Mouse (Mus musculus) limb, embryonic 14.5 days (tissue): ENCODE results near the gene 4933411K16Rik. TPM values are rescaled to one million over a fixed set of nuclear protein-coding genes. Genes with fewer than 3 reads are reported as not detected.

Source experiments
- ATAC-seq: fragments of 200-750 bp; cut with Nextera tagmentation; 2 replicates; pipeline ENCODE4 v1.8.0; 2017; ENCODE audit warnings: low read depth, moderate number of reproducible peaks, moderate TSS enrichment; ENCODE audit not compliant: low FRiP score
- DNase-seq: peaks from one replicate; pipeline ENCODE4 v3.0.0-alpha.2; 2015; ENCODE audit warnings: low spot score
- H3K27ac ChIP-seq: fragments of 300-500 bp; sonication (generic); replicated peaks from 2 replicates; pipeline ENCODE4 v1.5.1; 2014; ENCODE audit warnings: low read depth, mild to moderate bottlenecking, low read length, moderate library complexity, mixed read lengths
- H3K27me3 ChIP-seq: fragments of 300-500 bp; sonication (generic); 2 replicates; pipeline ENCODE4 v1.6.1; 2014; ENCODE audit warnings: low read length, mixed read lengths; ENCODE audit not compliant: control insufficient read depth, insufficient read depth
- H3K36me3 ChIP-seq: fragments of 300-500 bp; sonication (generic); 2 replicates; pipeline ENCODE4 v1.6.1; 2014; ENCODE audit warnings: mild to moderate bottlenecking, low read length, moderate library complexity, mixed read lengths; ENCODE audit not compliant: control insufficient read depth, insufficient read depth
- H3K4me1 ChIP-seq: fragments of 300-500 bp; sonication (generic); 2 replicates; pipeline ENCODE4 v1.6.1; 2014; ENCODE audit warnings: antibody characterized with exemption, low read length, mixed read lengths; ENCODE audit not compliant: control insufficient read depth, insufficient read depth
- H3K4me2 ChIP-seq: fragments of 300-500 bp; sonication (generic); replicated peaks from 2 replicates; pipeline ENCODE4 v1.6.1; 2014; ENCODE audit warnings: low read depth, mild to moderate bottlenecking, low read length, moderate library complexity; ENCODE audit not compliant: severe bottlenecking
- H3K4me3 ChIP-seq: fragments of 300-500 bp; sonication (generic); replicated peaks from 2 replicates; pipeline ENCODE4 v1.5.1; 2014; ENCODE audit warnings: low read length
- H3K9ac ChIP-seq: fragments of 300-500 bp; sonication (generic); 2 replicates; pipeline ENCODE4 v1.6.1; 2014; ENCODE audit warnings: mild to moderate bottlenecking, low read depth, low read length, moderate library complexity; ENCODE audit not compliant: severe bottlenecking
- H3K9me3 ChIP-seq: fragments of 300-500 bp; sonication (generic); 2 replicates; pipeline ENCODE4 v1.6.1; 2016; ENCODE audit warnings: low read length; ENCODE audit not compliant: control insufficient read depth
- POLR2A ChIP-seq: fragments of 200-500 bp; IDR thresholded peaks from 2 replicates; pipeline ENCODE4 v1.8.0; 2012; ENCODE audit warnings: inconsistent platforms, mild to moderate bottlenecking, moderate library complexity, borderline replicate concordance; ENCODE audit not compliant: insufficient read depth, insufficient read length; ENCODE audit errors: extremely low read depth
- WGBS: fragments of 180-500 bp; shearing (Covaris S2); extraction: QIAGEN DNeasy Blood & Tissue Kit; methylation state at CpG from one replicate; pipeline ENCODE4 v1.1.7; 2014; 5-methylcytosine and 5-hydroxymethylcytosine counted together
- polyA plus RNA-seq, 2 experiments: library from polyadenylated mRNA; depleted of rRNA in 1 of 2; stranded (reverse) in 1 of 2; unstranded in 1 of 2; fragments of >200 nt; fragmentation: Nextera tagmentation in 1 of 2; extraction: Ambion mirVana in 1 of 2; gene quantifications; 2 replicates each; pipeline versions ENCODE4 v1.2.1 to v1.2.3; 2012 to 2014

4933411K16Rik gene
- polyA plus RNA-seq, 2 experiments: 0.34 TPM; not detected in 1

GRCm38 (mm10) chr19:42056719-42057409, 4.8 kb downstream of the 4933411K16Rik start:
- H3K4me3 ChIP-seq: no peak overlapping the region
- H3K4me1 ChIP-seq: no peaks in the 10 kb centered on the region
- H3K27ac ChIP-seq: no peak overlapping the region
- no peak for TF ChIP-seq POLR2A
- WGBS: 74% methylated on average over 6 of the region's 6 CpGs
- ATAC-seq (no peak), DNase-seq (no peak)
- no peak overlapping the region for H3K9ac ChIP-seq
- H3K9me3 ChIP-seq: no peaks in the 10 kb centered on the region
- no peaks in the 10 kb centered on the region for H3K36me3 ChIP-seq
- H3K27me3 ChIP-seq: no peaks in the 10 kb centered on the region
- H3K4me2 ChIP-seq: no peak overlapping the region

- DNase-seq: no peak
- no peak for TF ChIP-seq POLR2A
- Histone ChIP-seq H3K4me3 (no peak overlapping the region), H3K9ac (no peak overlapping the region), H3K36me3 (no peaks in the 10 kb centered on the region), H3K27ac (no peak overlapping the region), H3K9me3 (no peaks in the 10 kb centered on the region), H3K4me1 (no peaks in the 10 kb centered on the region), H3K27me3 (no peaks in the 10 kb centered on the region), H3K4me2 (no peak overlapping the region)
- WGBS: 64% methylated on average over 7 of the region's 7 CpGs
- ATAC-seq: no peak
These were observed 6.4 kb downstream of the 4933411K16Rik start for GRCm38 (mm10) chr19:42058426-42058825.

GRCm38 (mm10) chr19:42061443-42061842, 9.4 kb downstream of the 4933411K16Rik start:
- Histone ChIP-seq H3K4me1 (no peaks in the 10 kb centered on the region), H3K27ac (no peak overlapping the region), H3K27me3 (no peaks in the 10 kb centered on the region), H3K4me3 (no peak overlapping the region), H3K36me3 (no peaks in the 10 kb centered on the region), H3K4me2 (no peak overlapping the region), H3K9ac (no peak overlapping the region), H3K9me3 (no peaks in the 10 kb centered on the region)
- DNase-seq (no peak), ATAC-seq (no peak)
- TF ChIP-seq POLR2A: no peak
- 82% methylated on average over 7 of the region's 7 CpGs for WGBS

- H3K4me1 ChIP-seq: no peaks in the 10 kb centered on the region
- H3K9me3 ChIP-seq: no peaks in the 10 kb centered on the region
- WGBS: 80% methylated on average over 11 of the region's 11 CpGs
- H3K36me3 ChIP-seq: no peaks in the 10 kb centered on the region
- TF ChIP-seq POLR2A: no peak
- no peak overlapping the region for H3K9ac ChIP-seq
- ATAC-seq: no peak
- no peak overlapping the region for H3K4me2 ChIP-seq
- H3K27me3 ChIP-seq: no peaks in the 10 kb centered on the region
- H3K27ac ChIP-seq: no peak overlapping the region
- H3K4me3 ChIP-seq: no peak overlapping the region
- DNase-seq: no peak
These were observed 16.6 kb downstream of the 4933411K16Rik start for GRCm38 (mm10) chr19:42068441-42069240.

GRCm38 (mm10) chr19:42069241-42069525, 17.1 kb downstream of the 4933411K16Rik start:
- no peaks in the 10 kb centered on the region for H3K27me3 ChIP-seq
- no peaks in the 10 kb centered on the region for H3K4me1 ChIP-seq
- DNase-seq (no peak), ATAC-seq (no peak)
- no peaks in the 10 kb centered on the region for H3K9me3 ChIP-seq
- H3K4me3 ChIP-seq: no peak overlapping the region
- 61% methylated on average over 6 of the region's 6 CpGs for WGBS
- H3K4me2 ChIP-seq: no peak overlapping the region
- H3K27ac ChIP-seq: no peak overlapping the region
- no peaks in the 10 kb centered on the region for H3K36me3 ChIP-seq
- H3K9ac ChIP-seq: no peak overlapping the region
- no peak for TF ChIP-seq POLR2A
